Mouse (Mus musculus) lung, adult 2 months (tissue): Measurements from ENCODE around the gene Csrnp1.

Experiments used
- CTCF ChIP-seq: fragments of 200-500 bp; IDR thresholded peaks from 2 replicates; pipeline ENCODE4 v1.5.1; 2011; ENCODE audit warnings: mild to moderate bottlenecking, low read length, control low read depth; ENCODE audit not compliant: insufficient read depth
- POLR2A ChIP-seq: fragments of 200-500 bp; IDR thresholded peaks from 2 replicates; pipeline ENCODE4 v1.6.1; 2011; ENCODE audit warnings: low read depth, mild to moderate bottlenecking, control low read depth, low read length, borderline replicate concordance; ENCODE audit errors: extremely low read depth

GRCm38 (mm10) chr9:119951388-119951787 is 33.1 kb downstream of the Csrnp1 start:
- TF ChIP-seq CTCF (no peak), POLR2A (no peak)
